Mouse (Mus musculus): ENCODE data around the gene Snapc5. TPM values are rescaled to one million over a fixed set of nuclear protein-coding genes. Genes with fewer than 3 reads are reported as not detected.

Gene Snapc5
- polyA plus RNA-seq, 1 experiment, result 17.8 TPM

DNA sequence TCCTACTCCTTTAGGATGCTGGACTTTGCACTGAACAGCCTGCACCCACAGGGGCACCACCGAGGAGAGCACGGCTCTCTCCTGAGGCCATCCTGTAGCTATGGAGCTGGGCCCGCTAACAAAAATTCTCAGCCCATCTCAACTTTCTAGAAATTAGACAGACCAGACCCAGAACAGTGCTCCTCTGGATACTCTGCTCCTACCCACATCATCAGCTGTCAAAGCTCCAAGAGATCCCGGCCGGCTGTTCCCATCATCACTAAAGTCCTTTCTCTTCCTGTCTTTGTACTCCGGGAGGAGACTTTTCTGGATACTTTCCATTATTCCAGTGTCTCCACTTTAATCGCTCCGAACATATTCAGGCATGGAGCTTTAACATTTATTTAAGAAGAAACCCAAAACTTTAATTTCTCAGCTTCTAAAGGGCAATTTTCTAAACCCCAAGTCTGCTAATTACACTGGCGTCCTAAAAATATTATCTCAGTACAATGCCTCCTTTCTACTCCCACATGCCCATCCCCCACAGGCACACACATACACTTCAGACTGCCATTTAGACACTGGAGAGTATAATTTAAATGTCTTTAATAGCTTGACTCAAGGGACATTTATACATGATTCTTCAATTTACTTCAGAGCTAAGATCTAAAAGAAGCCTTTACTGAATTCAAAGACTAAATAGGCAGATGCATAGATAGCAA is 53.3 kb downstream of the Snapc5 start:
- peaks cover 7% of the 10 kb centered on the region for H3K4me1 ChIP-seq (ENCODE audit: control insufficient read depth, insufficient read depth, low read length)
- no peak overlapping the region for H3K4me3 ChIP-seq (ENCODE audit: insufficient read depth, low read length)
- TF ChIP-seq CTCF (IDR thresholded peaks at IDR 0.05; ENCODE audit: borderline replicate concordance, insufficient read depth, low read length) (no peak), POLR2A (IDR thresholded peaks at IDR 0.05; ENCODE audit: low read depth, low read length) (no peak)
- H3K27ac ChIP-seq (ENCODE audit: insufficient read depth, low read length), result peak overlapping the region; percentile 83

Other genes starting within 250 kb of the Snapc5 start
- gene Smad6, start 157.2 kb upstream of the Snapc5 start, polyA plus RNA-seq (2011; ENCODE audit: insufficient read length, low read depth, missing spikeins), result 7.5 and 8.3 TPM in 2 replicates
- not detected in 2 replicates for gene Lctl, start 62.1 kb upstream of the Snapc5 start, polyA plus RNA-seq (2011; ENCODE audit: insufficient read length, low read depth, missing spikeins)
- 26.9 and 39.7 TPM in 2 replicates for gene Zwilch, start 6.2 kb upstream of the Snapc5 start, polyA plus RNA-seq (2011; ENCODE audit: insufficient read length, low read depth, missing spikeins)
- gene Rpl4, start 5.9 kb upstream of the Snapc5 start, polyA plus RNA-seq (2011; ENCODE audit: insufficient read length, low read depth, missing spikeins), result 1,951 and 2,046 TPM in 2 replicates
- 2.5 and 3.1 TPM in 2 replicates for gene Uchl4, start 55.9 kb downstream of the Snapc5 start, polyA plus RNA-seq (2011; ENCODE audit: insufficient read length, low read depth, missing spikeins)
- gene Map2k1, start 74.4 kb downstream of the Snapc5 start, polyA plus RNA-seq (2011; ENCODE audit: insufficient read length, low read depth, missing spikeins), result 58.4 and 66.6 TPM in 2 replicates
- 88.9 and 104 TPM in 2 replicates for gene Tipin, start 102.3 kb downstream of the Snapc5 start, polyA plus RNA-seq (2011; ENCODE audit: insufficient read length, low read depth, missing spikeins)
- 16.3 and 17.4 TPM in 2 replicates for gene Dis3l, start 162.0 kb downstream of the Snapc5 start, polyA plus RNA-seq (2011; ENCODE audit: insufficient read length, low read depth, missing spikeins)
- 0.09 and 0.43 TPM in 2 replicates for gene Megf11, start 206.4 kb downstream of the Snapc5 start, polyA plus RNA-seq (2011; ENCODE audit: insufficient read length, low read depth, missing spikeins)

Data from embryonic fibroblast, embryonic 13.5 days (primary cell).